Mouse (Mus musculus) intestine, embryonic 14.5 days (tissue): ENCODE measurements at regions not wholly inside any gene's neighbourhood (a gene's known extent, or its start where the extent isn't known, plus 50 kb on each side); places are given as distances from the start of the nearest gene placed in this dataset.

Experiments used
- ATAC-seq: fragments of 200-750 bp; cut with Nextera tagmentation; replicated peaks from 2 replicates; pipeline ENCODE4 v1.8.0; 2017; ENCODE audit warnings: low read depth, moderate number of reproducible peaks, moderate TSS enrichment, moderate library complexity; ENCODE audit not compliant: low FRiP score, low TSS enrichment
- DNase-seq: peaks from one replicate; pipeline ENCODE4 v3.0.0-alpha.2; 2018; ENCODE audit warnings: low spot score
- H3K27ac ChIP-seq: fragments of 300-500 bp; sonication (generic); 2 replicates; pipeline ENCODE4 v1.5.1; 2014; ENCODE audit warnings: low read depth, mild to moderate bottlenecking, control low read depth
- H3K27me3 ChIP-seq: fragments of 300-500 bp; sonication (generic); replicated peaks from 2 replicates; pipeline ENCODE4 v1.6.1; 2014; ENCODE audit warnings: low read length, control low read depth; ENCODE audit not compliant: control insufficient read depth, insufficient read depth
- H3K36me3 ChIP-seq: fragments of 300-500 bp; sonication (generic); 2 replicates; pipeline ENCODE4 v1.6.1; 2014; ENCODE audit warnings: low read length, control low read depth; ENCODE audit not compliant: control insufficient read depth, insufficient read depth
- H3K4me1 ChIP-seq: fragments of 300-500 bp; sonication (generic); replicated peaks from 2 replicates; pipeline ENCODE4 v1.6.1; 2014; ENCODE audit warnings: low read length, control low read depth, mixed read lengths; ENCODE audit not compliant: control insufficient read depth, insufficient read depth
- H3K4me2 ChIP-seq: fragments of 300-500 bp; sonication (generic); 2 replicates; pipeline ENCODE4 v1.6.1; 2014; ENCODE audit warnings: low read length
- H3K4me3 ChIP-seq: fragments of 300-500 bp; sonication (generic); 2 replicates; pipeline ENCODE4 v1.5.1; 2014; ENCODE audit warnings: low read depth, low read length, control low read depth, mixed read lengths
- H3K9ac ChIP-seq: fragments of 300-500 bp; sonication (generic); 2 replicates; pipeline ENCODE4 v1.6.1; 2014; ENCODE audit warnings: mild to moderate bottlenecking, low read length
- H3K9me3 ChIP-seq: fragments of 300-500 bp; sonication (generic); 2 replicates; pipeline ENCODE4 v1.6.1; 2016; ENCODE audit warnings: low read length, control low read depth; ENCODE audit not compliant: control insufficient read depth
- WGBS: fragments of 180-500 bp; shearing (Covaris S2); extraction: QIAGEN DNeasy Blood & Tissue Kit; methylation state at CpG from one replicate; pipeline ENCODE4 v1.1.7; 2014; 5-methylcytosine and 5-hydroxymethylcytosine counted together

DNA sequence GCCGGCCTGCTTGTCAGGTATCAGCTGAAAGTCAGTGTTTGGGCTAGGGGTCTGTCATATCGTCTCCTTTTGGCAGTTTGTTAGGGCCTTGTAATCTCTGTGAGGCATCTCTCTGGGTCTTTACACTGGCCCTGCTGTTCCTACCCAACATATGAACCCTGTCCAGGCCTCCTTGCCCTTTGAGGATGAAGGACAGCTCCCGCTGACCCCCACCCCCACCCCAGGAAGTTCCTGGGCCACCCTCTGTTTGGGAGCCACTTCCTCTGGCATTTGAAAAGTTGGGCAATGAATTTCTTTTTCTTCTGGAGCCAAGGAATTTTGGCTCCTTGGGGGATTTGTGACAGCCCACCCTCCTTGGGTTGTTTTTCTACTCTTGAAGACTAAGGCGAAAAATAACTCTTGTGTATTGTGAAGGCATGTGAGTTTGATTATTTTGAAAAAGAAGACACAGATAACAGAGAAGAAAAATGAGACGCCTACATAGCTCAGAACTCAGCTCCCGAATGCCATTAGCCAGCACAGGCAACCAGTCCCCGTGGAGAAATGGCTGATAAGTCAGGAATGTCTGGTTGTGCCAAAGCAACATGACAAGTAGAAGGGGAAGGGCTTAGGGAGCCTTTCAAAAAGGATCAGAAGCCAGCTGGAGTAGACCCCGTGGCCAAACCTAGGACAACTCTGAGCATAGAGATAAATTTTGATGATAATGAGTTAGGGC lies 249.5 kb downstream of the Gm49356 start:
- DNase-seq, result no peak
- H3K36me3 ChIP-seq, result no peaks in the 10 kb centered on the region
- ATAC-seq, result no peak
- 0 out of 2 replicates have a peak, but pooled peaks cover 3% of the 10 kb centered on the region for H3K4me1 ChIP-seq
- no peak overlapping the region for H3K4me3 ChIP-seq
- H3K4me2 ChIP-seq, result no peak overlapping the region
- no peaks in the 10 kb centered on the region for H3K27me3 ChIP-seq
- H3K27ac ChIP-seq, result no peak overlapping the region
- 0 out of 2 replicates have a peak, but pooled peaks cover 3% of the 10 kb centered on the region for H3K9me3 ChIP-seq
- no peak overlapping the region for H3K9ac ChIP-seq
- 40% methylated on average over 8 of the region's 8 CpGs for WGBS

DNA sequence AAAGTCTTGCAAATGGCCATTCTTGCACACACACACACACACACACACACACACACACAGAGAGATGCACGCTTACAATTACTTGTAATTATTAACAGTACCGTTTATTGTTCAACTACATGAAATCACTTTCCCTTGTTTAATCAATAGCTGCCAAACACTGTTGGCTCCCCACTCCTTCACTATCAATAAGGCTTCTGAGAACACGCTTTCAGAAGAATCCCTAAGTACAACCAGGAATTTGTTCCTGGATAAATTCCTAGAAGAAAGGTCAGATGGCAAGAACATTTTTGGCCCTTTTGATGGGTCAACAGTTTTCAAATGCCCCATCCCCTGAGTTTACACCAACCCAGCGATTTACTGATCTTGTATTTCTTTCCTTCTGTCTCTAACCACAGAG lies 252.5 kb downstream of the Gm49356 start:
- ATAC-seq, result no peak
- Histone ChIP-seq H3K36me3 (no peaks in the 10 kb centered on the region), H3K4me3 (no peak overlapping the region), H3K27me3 (no peaks in the 10 kb centered on the region), H3K27ac (no peak overlapping the region), H3K4me1 (peaks cover 5% of the 10 kb centered on the region; the same call in 1 of the 2 replicates), H3K9me3 (no peaks in the 10 kb centered on the region), H3K9ac (no peak overlapping the region), H3K4me2 (no peak overlapping the region)
- 82% methylated on average over 4 of the region's 4 CpGs for WGBS
- DNase-seq, result no peak

DNA sequence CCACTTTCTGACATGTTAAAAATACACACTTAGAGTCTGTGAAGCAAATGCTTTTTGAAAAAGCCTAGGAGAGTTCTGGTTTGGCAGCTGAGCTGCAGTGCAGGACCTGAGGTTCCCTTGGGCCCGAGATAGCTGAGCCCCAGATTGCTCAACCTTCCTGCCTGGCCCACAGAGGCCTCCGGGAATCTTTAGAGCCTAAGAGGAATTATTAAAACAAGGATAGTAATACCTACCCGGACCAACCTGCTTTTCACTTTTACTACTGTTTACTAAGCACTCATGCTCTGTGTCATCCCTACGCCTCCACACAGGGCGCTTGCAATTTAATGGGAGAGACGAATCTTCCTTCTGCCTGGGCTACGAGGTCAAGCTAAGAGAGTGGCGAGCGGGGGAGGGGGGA lies 253.4 kb downstream of the Gm49356 start:
- 51% methylated on average over 9 of the region's 9 CpGs for WGBS

DNA sequence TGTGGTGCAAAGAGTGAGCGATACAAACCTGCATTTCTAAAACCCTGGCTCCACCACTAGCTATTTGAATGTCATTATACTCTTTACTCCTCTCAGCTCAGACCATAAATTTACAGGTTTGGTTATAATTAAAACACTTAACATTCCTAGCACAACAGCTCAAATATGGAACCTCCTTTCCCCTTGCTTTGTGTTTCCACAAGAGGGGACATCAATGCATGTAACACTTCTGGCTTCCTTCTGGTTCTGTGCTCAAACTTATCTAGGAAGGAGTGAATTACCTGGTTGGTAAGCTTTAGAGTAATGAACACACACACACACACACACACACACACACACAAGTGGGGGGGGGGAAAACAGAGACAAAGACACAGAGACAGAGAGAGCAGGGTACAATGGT lies 254.8 kb downstream of the Gm49356 start:
- Histone ChIP-seq H3K27ac (no peak overlapping the region), H3K27me3 (no peaks in the 10 kb centered on the region), H3K4me1 (peaks cover 8% of the 10 kb centered on the region; the same call in 1 of the 2 replicates), H3K4me2 (no peak overlapping the region), H3K36me3 (no peaks in the 10 kb centered on the region), H3K9me3 (no peaks in the 10 kb centered on the region), H3K4me3 (no peak overlapping the region), H3K9ac (no peak overlapping the region)
- 100% methylated on average over 1 of the region's 1 CpGs for WGBS
- DNase-seq, result no peak
- ATAC-seq, result no peak

More for the DNA sequence above, 253.4 kb downstream of the Gm49356 start:
- H3K9ac ChIP-seq, result no peak overlapping the region
- H3K27ac ChIP-seq, result no peak overlapping the region
- ATAC-seq, result no peak
- no peak overlapping the region for H3K4me3 ChIP-seq
- no peak for DNase-seq
- H3K9me3 ChIP-seq, result no peaks in the 10 kb centered on the region
- H3K4me2 ChIP-seq, result no peak overlapping the region
- H3K27me3 ChIP-seq, result no peaks in the 10 kb centered on the region
- peaks cover 8% of the 10 kb centered on the region; the same call in 1 of the 2 replicates for H3K4me1 ChIP-seq
- no peaks in the 10 kb centered on the region for H3K36me3 ChIP-seq

DNA sequence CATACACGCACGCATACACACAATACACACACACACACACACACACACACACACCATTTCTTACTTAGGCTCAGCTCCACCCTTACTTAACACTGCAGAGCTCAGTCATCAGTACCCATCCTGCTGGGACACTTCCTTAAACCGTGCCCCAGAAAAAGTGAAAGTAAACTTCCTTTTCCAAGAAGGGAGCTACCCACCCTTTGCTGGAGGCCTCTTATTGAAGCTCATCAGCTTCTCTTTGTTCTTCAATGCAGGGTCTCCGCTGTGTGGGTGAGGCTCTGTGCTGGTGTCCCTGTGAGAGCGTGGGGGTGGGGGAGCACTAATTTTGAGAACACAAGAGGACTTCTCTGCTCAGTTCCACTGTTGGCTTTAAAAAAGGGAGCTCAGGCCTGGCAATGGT lies 256.6 kb downstream of the Gm49356 start:
- WGBS, result 68% methylated on average over 5 of the region's 5 CpGs
- ATAC-seq, result no peak; the same call in 1 of the 2 replicates
- no peak overlapping the region for H3K4me3 ChIP-seq

DNA sequence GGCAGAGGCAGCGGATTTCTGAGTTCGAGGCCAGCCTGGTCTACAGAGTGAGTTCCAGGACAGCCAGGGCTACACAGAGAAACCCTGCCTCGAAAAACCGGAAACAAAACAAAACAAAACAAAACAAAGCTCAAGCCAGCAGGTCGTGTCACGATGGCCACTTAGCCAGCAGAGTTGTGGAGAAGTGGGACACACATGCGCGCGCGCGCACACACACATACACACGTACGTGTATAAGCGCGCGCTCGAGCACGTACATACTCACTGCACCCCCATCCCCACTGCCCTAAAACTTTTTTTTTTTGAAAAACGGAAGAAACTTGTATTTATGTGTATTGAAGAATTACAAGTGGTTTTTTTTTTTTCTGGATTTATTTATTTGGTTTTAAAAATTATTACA lies 257.0 kb downstream of the Gm49356 start:
- ATAC-seq (no peak), DNase-seq (no peak)
- H3K4me3 ChIP-seq, result no peak overlapping the region
- no peak overlapping the region for H3K4me2 ChIP-seq
- H3K36me3 ChIP-seq, result no peaks in the 10 kb centered on the region
- no peak overlapping the region for H3K9ac ChIP-seq
- H3K9me3 ChIP-seq, result no peaks in the 10 kb centered on the region
- H3K27ac ChIP-seq, result no peak overlapping the region
- no peaks in the 10 kb centered on the region for H3K27me3 ChIP-seq
- peaks cover 8% of the 10 kb centered on the region; the same call in 1 of the 2 replicates for H3K4me1 ChIP-seq
- 85% methylated on average over 19 of the region's 19 CpGs for WGBS

More for the DNA sequence above, 256.6 kb downstream of the Gm49356 start:
- peaks cover 8% of the 10 kb centered on the region; the same call in 1 of the 2 replicates for H3K4me1 ChIP-seq
- H3K27ac ChIP-seq, result no peak overlapping the region
- H3K4me2 ChIP-seq, result no peak overlapping the region
- no peak overlapping the region for H3K9ac ChIP-seq
- no peaks in the 10 kb centered on the region for H3K36me3 ChIP-seq
- no peak for DNase-seq
- no peaks in the 10 kb centered on the region for H3K27me3 ChIP-seq
- H3K9me3 ChIP-seq, result no peaks in the 10 kb centered on the region

DNA sequence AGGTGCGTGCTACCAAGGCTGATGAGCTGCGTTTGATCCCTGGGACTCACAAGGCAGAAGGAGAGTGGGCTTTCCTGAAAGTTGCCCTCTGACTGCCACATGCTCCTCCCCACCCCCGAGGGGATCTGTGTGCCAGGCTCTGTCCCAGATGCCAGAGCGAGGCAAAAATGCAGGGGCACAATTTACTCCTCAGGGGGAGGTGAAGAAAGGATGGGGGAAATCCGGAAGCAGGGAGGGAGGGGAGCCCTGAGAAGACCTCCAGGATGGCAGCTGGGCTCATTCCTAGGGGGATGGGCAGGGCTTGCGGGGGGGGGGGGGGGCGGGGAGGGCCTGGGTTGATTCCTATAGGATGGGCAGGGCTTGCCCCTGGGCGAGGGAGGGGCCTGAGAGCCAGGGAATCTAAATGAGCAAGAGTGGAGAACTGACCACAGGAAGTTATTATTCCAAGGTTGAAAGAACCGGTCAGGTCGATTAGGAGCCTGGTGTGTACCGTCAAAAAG lies 257.5 kb downstream of the Gm49356 start:
- Histone ChIP-seq H3K9ac (no peak overlapping the region), H3K4me1 (peaks cover 8% of the 10 kb centered on the region; the same call in 1 of the 2 replicates), H3K9me3 (no peaks in the 10 kb centered on the region), H3K27ac (no peak overlapping the region), H3K27me3 (no peaks in the 10 kb centered on the region), H3K4me2 (no peak overlapping the region), H3K36me3 (no peaks in the 10 kb centered on the region), H3K4me3 (no peak overlapping the region)
- ATAC-seq, result no peak
- WGBS, result 29% methylated on average over 9 of the region's 11 CpGs
- no peak for DNase-seq

DNA sequence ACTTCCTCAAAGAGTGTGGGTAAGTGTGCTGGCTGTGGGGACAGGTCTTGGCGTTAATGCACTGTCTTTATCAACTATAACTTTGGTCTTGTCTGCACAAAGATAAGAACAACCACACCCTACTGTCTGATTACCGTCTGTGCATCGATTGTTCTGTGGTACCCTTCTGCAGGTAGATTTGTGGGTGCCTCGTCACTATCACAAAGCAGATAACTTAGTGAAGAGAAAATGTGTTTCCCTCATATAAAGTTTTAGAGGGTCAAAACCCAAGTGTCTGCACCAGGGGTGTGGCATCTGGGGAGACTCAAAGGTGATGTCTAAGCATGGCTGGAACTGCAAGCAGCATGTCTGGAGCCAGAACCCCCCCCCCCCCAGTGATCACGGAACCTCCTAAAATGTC lies 259.4 kb downstream of the Gm49356 start:
- H3K4me3 ChIP-seq, result no peak overlapping the region
- H3K4me2 ChIP-seq, result no peak overlapping the region
- no peak for DNase-seq
- no peaks in the 10 kb centered on the region for H3K27me3 ChIP-seq
- peaks cover 5% of the 10 kb centered on the region; the same call in 1 of the 2 replicates for H3K4me1 ChIP-seq
- H3K27ac ChIP-seq, result no peak overlapping the region
- H3K36me3 ChIP-seq, result no peaks in the 10 kb centered on the region
- H3K9me3 ChIP-seq, result no peaks in the 10 kb centered on the region
- WGBS, result 86% methylated on average over 5 of the region's 5 CpGs
- H3K9ac ChIP-seq, result no peak overlapping the region
- no peak for ATAC-seq

DNA sequence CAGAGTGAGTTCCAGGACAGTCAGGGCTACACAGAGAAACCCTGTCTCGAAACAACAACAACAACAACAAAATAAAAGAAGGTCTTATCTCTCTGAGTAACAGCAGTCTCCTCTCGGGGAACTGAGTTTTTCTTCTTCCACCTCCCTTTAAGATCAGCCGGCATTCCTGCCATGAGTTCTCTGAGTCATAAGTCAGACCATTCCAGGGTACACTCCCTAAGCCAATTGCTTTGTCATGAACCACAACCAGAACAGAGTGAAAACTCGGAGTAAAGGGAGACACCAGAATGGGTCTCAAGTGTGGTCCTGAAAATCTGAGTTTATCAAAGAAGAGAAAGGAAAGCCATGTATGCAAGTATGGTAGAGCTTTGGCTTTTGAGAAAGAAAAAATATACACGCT lies 262.4 kb downstream of the Gm49356 start:
- Histone ChIP-seq H3K27me3 (no peaks in the 10 kb centered on the region), H3K4me1 (peaks cover 4% of the 10 kb centered on the region; the same call in 1 of the 2 replicates), H3K4me3 (no peak overlapping the region), H3K9ac (no peak overlapping the region), H3K27ac (no peak overlapping the region), H3K9me3 (no peaks in the 10 kb centered on the region), H3K4me2 (no peak overlapping the region), H3K36me3 (no peaks in the 10 kb centered on the region)
- WGBS, result 91% methylated on average over 5 of the region's 5 CpGs
- ATAC-seq (no peak), DNase-seq (no peak)
